Mouse (Mus musculus): Measurements from ENCODE around the gene Zbtb38. TPM values are rescaled to one million over a fixed set of nuclear protein-coding genes. Genes with fewer than 3 reads are reported as not detected.

Gene Zbtb38
- polyA plus RNA-seq, 1 experiment from 2014 or later, result 15.3 TPM

GRCm38 (mm10) chr9:96705576-96706285, 46.9 kb downstream of the Zbtb38 start:
- TF ChIP-seq EP300 (optimal IDR thresholded peaks at IDR 0.05) (no peak), CTCF (IDR thresholded peaks at IDR 0.05; ENCODE audit: low read depth) (no peak)
- peak overlapping the region; percentile 6; the same call in 1 of the 2 replicates for H3K4me2 ChIP-seq (replicated peaks; ENCODE audit: low read depth)
- H3K36me3 ChIP-seq (ENCODE audit: control insufficient read depth, insufficient read depth, low read length), result no peaks in the 10 kb centered on the region; the same call in 1 of the 2 replicates
- peaks cover 5% of the 10 kb centered on the region; the same call in 1 of the 2 replicates for H3K4me1 ChIP-seq (replicated peaks; ENCODE audit: control insufficient read depth, insufficient read depth)
- 14% methylated on average over 11 of the region's 11 CpGs for WGBS
- no peak overlapping the region for H3K4me3 ChIP-seq (ENCODE audit: low read depth, low read length)
- H3K27ac ChIP-seq (replicated peaks), result peak overlapping the region; percentile 93
- H3K27me3 ChIP-seq (ENCODE audit: control insufficient read depth, insufficient read depth, low read length), result no peaks in the 10 kb centered on the region
- H3K9ac ChIP-seq (ENCODE audit: low read length), result peak overlapping the region; percentile 53; the same call in 1 of the 2 replicates
- DNase-seq (ENCODE audit: low spot score) (peak; percentile 74), ATAC-seq (ENCODE audit: low FRiP score, low TSS enrichment) (peak; percentile 95)
- no peaks in the 10 kb centered on the region for H3K9me3 ChIP-seq (ENCODE audit: control insufficient read depth, low read length)

GRCm38 (mm10) chr9:96704935-96705334, 47.7 kb downstream of the Zbtb38 start:
- Histone ChIP-seq H3K9me3 (ENCODE audit: control insufficient read depth, low read length) (no peaks in the 10 kb centered on the region), H3K27me3 (ENCODE audit: control insufficient read depth, insufficient read depth, low read length) (no peaks in the 10 kb centered on the region), H3K4me3 (ENCODE audit: low read depth, low read length) (no peak overlapping the region), H3K36me3 (ENCODE audit: control insufficient read depth, insufficient read depth, low read length) (peaks cover 2% of the 10 kb centered on the region; the same call in 1 of the 2 replicates), H3K4me1 (replicated peaks; ENCODE audit: control insufficient read depth, insufficient read depth) (peaks cover 5% of the 10 kb centered on the region; the same call in 1 of the 2 replicates), H3K4me2 (replicated peaks; ENCODE audit: low read depth) (no peak overlapping the region), H3K9ac (ENCODE audit: low read length) (no peak overlapping the region), H3K27ac (replicated peaks) (0 out of 2 replicates have a peak overlapping the region, but pooled peaks have one; percentile 53)
- ATAC-seq (ENCODE audit: low FRiP score, low TSS enrichment) (no peak), DNase-seq (ENCODE audit: low spot score) (no peak)
- TF ChIP-seq CTCF (IDR thresholded peaks at IDR 0.05; ENCODE audit: low read depth), result no peak
- TF ChIP-seq EP300 (optimal IDR thresholded peaks at IDR 0.05), result no peak
- 85% methylated on average over 9 of the region's 9 CpGs for WGBS

- ATAC-seq (ENCODE audit: low FRiP score, low TSS enrichment), result no peak
- Histone ChIP-seq H3K27ac (replicated peaks) (no peak overlapping the region), H3K4me3 (ENCODE audit: low read depth, low read length) (no peak overlapping the region), H3K4me1 (replicated peaks; ENCODE audit: control insufficient read depth, insufficient read depth) (peaks cover 5% of the 10 kb centered on the region; the same call in 1 of the 2 replicates), H3K9ac (ENCODE audit: low read length) (no peak overlapping the region), H3K9me3 (ENCODE audit: control insufficient read depth, low read length) (no peaks in the 10 kb centered on the region), H3K36me3 (ENCODE audit: control insufficient read depth, insufficient read depth, low read length) (peaks cover 7% of the 10 kb centered on the region; the same call in 1 of the 2 replicates), H3K27me3 (ENCODE audit: control insufficient read depth, insufficient read depth, low read length) (no peaks in the 10 kb centered on the region), H3K4me2 (replicated peaks; ENCODE audit: low read depth) (no peak overlapping the region)
- no peak for DNase-seq (ENCODE audit: low spot score)
- WGBS, result 81% methylated on average over 10 of the region's 10 CpGs
- TF ChIP-seq CTCF (IDR thresholded peaks at IDR 0.05; ENCODE audit: low read depth), result no peak
- no peak for TF ChIP-seq EP300 (optimal IDR thresholded peaks at IDR 0.05)
Observed at GRCm38 (mm10) chr9:96701891-96702290, 50.7 kb downstream of the Zbtb38 start.

GRCm38 (mm10) chr9:96699276-96700035, 53.2 kb downstream of the Zbtb38 start:
- no peaks in the 10 kb centered on the region for H3K9me3 ChIP-seq (ENCODE audit: control insufficient read depth, low read length)
- 97% methylated on average over 6 of the region's 6 CpGs for WGBS
- no peaks in the 10 kb centered on the region for H3K4me1 ChIP-seq (replicated peaks; ENCODE audit: control insufficient read depth, insufficient read depth)
- H3K9ac ChIP-seq (ENCODE audit: low read length), result no peak overlapping the region
- no peak overlapping the region for H3K4me3 ChIP-seq (ENCODE audit: low read depth, low read length)
- no peak overlapping the region for H3K27ac ChIP-seq (replicated peaks)
- no peak for DNase-seq (ENCODE audit: low spot score)
- no peak for TF ChIP-seq EP300 (optimal IDR thresholded peaks at IDR 0.05)
- TF ChIP-seq CTCF (IDR thresholded peaks at IDR 0.05; ENCODE audit: low read depth), result peak; percentile 52
- ATAC-seq (ENCODE audit: low FRiP score, low TSS enrichment), result no peak
- H3K36me3 ChIP-seq (ENCODE audit: control insufficient read depth, insufficient read depth, low read length), result peaks cover 7% of the 10 kb centered on the region; the same call in 1 of the 2 replicates
- H3K27me3 ChIP-seq (ENCODE audit: control insufficient read depth, insufficient read depth, low read length), result no peaks in the 10 kb centered on the region
- no peak overlapping the region for H3K4me2 ChIP-seq (replicated peaks; ENCODE audit: low read depth)

- H3K4me2 ChIP-seq (replicated peaks; ENCODE audit: low read depth), result no peak overlapping the region
- no peaks in the 10 kb centered on the region for H3K4me1 ChIP-seq (replicated peaks; ENCODE audit: control insufficient read depth, insufficient read depth)
- peak overlapping the region; percentile 74 for H3K27ac ChIP-seq (replicated peaks)
- 63% methylated on average over 14 of the region's 14 CpGs for WGBS
- no peaks in the 10 kb centered on the region for H3K27me3 ChIP-seq (ENCODE audit: control insufficient read depth, insufficient read depth, low read length)
- no peak for TF ChIP-seq EP300 (optimal IDR thresholded peaks at IDR 0.05)
- no peak for TF ChIP-seq CTCF (IDR thresholded peaks at IDR 0.05; ENCODE audit: low read depth)
- no peaks in the 10 kb centered on the region for H3K9me3 ChIP-seq (ENCODE audit: control insufficient read depth, low read length)
- no peak for ATAC-seq (ENCODE audit: low FRiP score, low TSS enrichment)
- no peak for DNase-seq (ENCODE audit: low spot score)
- H3K36me3 ChIP-seq (ENCODE audit: control insufficient read depth, insufficient read depth, low read length), result peaks cover 7% of the 10 kb centered on the region; the same call in 1 of the 2 replicates
- H3K9ac ChIP-seq (ENCODE audit: low read length), result no peak overlapping the region
- H3K4me3 ChIP-seq (ENCODE audit: low read depth, low read length), result no peak overlapping the region
Observed at GRCm38 (mm10) chr9:96696788-96697492, 55.7 kb downstream of the Zbtb38 start.

Data from stomach, postnatal 0 days (tissue).